Mouse (Mus musculus): ENCODE measurements around the gene Pdcd4. TPM values are rescaled to one million over a fixed set of nuclear protein-coding genes. Genes with fewer than 3 reads are reported as not detected.

Pdcd4 gene
- 61.9 and 65.7 TPM in 2 replicates for polyA plus RNA-seq (2014; fragmentation: Nextera tagmentation; extraction: Ambion mirVana)

GRCm38 (mm10) chr19:53892061-53892460 lies at the start of gene Pdcd4:
TSS of gene Pdcd4 (plus strand) at chr19:53892231.
- no peaks in the 10 kb centered on the region for H3K9me3 ChIP-seq (ENCODE audit: control insufficient read depth, low read length)
- no peak for DNase-seq (ENCODE audit: low spot score, missing footprints)
- H3K4me2 ChIP-seq: no peak within 1 kb of the TSS
- H3K36me3 ChIP-seq (ENCODE audit: control insufficient read depth, insufficient read depth, low read length): no peaks in the 10 kb centered on the region
- H3K4me1 ChIP-seq (ENCODE audit: control insufficient read depth, insufficient read depth, low read length): no peaks in the 10 kb centered on the region
- 65% methylated on average over 3 of the region's 3 CpGs for WGBS
- no peaks in the 10 kb centered on the region for H3K27me3 ChIP-seq (ENCODE audit: control insufficient read depth, insufficient read depth, low read length)
- no peak within 1 kb of the TSS for H3K27ac ChIP-seq (ENCODE audit: low read depth, low read length)
- no peak for ATAC-seq (ENCODE audit: low FRiP score)
- no peak within 1 kb of the TSS for H3K4me3 ChIP-seq (ENCODE audit: low read depth, low read length)
- no peak within 1 kb of the TSS for H3K9ac ChIP-seq (ENCODE audit: low read length)

GRCm38 (mm10) chr19:53843972-53844371 lies 48.1 kb upstream of the Pdcd4 start:
- Histone ChIP-seq H3K4me3 (ENCODE audit: low read depth, low read length) (no peak overlapping the region), H3K4me2 (no peak overlapping the region), H3K27ac (ENCODE audit: low read depth, low read length) (no peak overlapping the region), H3K36me3 (ENCODE audit: control insufficient read depth, insufficient read depth, low read length) (no peaks in the 10 kb centered on the region), H3K9ac (ENCODE audit: low read length) (no peak overlapping the region), H3K4me1 (ENCODE audit: control insufficient read depth, insufficient read depth, low read length) (peaks cover 6% of the 10 kb centered on the region; the same call in 1 of the 2 replicates), H3K27me3 (ENCODE audit: control insufficient read depth, insufficient read depth, low read length) (no peaks in the 10 kb centered on the region; the same call in 1 of the 2 replicates), H3K9me3 (ENCODE audit: control insufficient read depth, low read length) (no peaks in the 10 kb centered on the region)
- ATAC-seq (ENCODE audit: low FRiP score): no peak
- no peak for DNase-seq (ENCODE audit: low spot score, missing footprints)
- 87% methylated on average over 8 of the region's 8 CpGs for WGBS

GRCm38 (mm10) chr19:53848272-53848995 lies 43.6 kb upstream of the Pdcd4 start:
- WGBS: 86% methylated on average over 10 of the region's 10 CpGs
- Histone ChIP-seq H3K9me3 (ENCODE audit: control insufficient read depth, low read length) (no peaks in the 10 kb centered on the region), H3K9ac (ENCODE audit: low read length) (no peak overlapping the region), H3K27ac (ENCODE audit: low read depth, low read length) (no peak overlapping the region), H3K4me3 (ENCODE audit: low read depth, low read length) (no peak overlapping the region), H3K4me1 (ENCODE audit: control insufficient read depth, insufficient read depth, low read length) (peaks cover 14% of the 10 kb centered on the region), H3K27me3 (ENCODE audit: control insufficient read depth, insufficient read depth, low read length) (no peaks in the 10 kb centered on the region), H3K4me2 (no peak overlapping the region), H3K36me3 (ENCODE audit: control insufficient read depth, insufficient read depth, low read length) (no peaks in the 10 kb centered on the region)
- DNase-seq (ENCODE audit: low spot score, missing footprints) (no peak), ATAC-seq (ENCODE audit: low FRiP score) (no peak)

- no peak for ATAC-seq (ENCODE audit: low FRiP score)
- peaks cover 16% of the 10 kb centered on the region for H3K4me1 ChIP-seq (ENCODE audit: control insufficient read depth, insufficient read depth, low read length)
- H3K9ac ChIP-seq (ENCODE audit: low read length): no peak overlapping the region
- no peak overlapping the region for H3K27ac ChIP-seq (ENCODE audit: low read depth, low read length)
- H3K4me3 ChIP-seq (ENCODE audit: low read depth, low read length): no peak overlapping the region
- H3K4me2 ChIP-seq: no peak overlapping the region
- 74% methylated on average over 18 of the region's 18 CpGs for WGBS
- no peaks in the 10 kb centered on the region for H3K36me3 ChIP-seq (ENCODE audit: control insufficient read depth, insufficient read depth, low read length)
- H3K27me3 ChIP-seq (ENCODE audit: control insufficient read depth, insufficient read depth, low read length): no peaks in the 10 kb centered on the region
- no peaks in the 10 kb centered on the region for H3K9me3 ChIP-seq (ENCODE audit: control insufficient read depth, low read length)
- no peak for DNase-seq (ENCODE audit: low spot score, missing footprints)
Measured at GRCm38 (mm10) chr19:53850166-53850922, 41.7 kb upstream of the Pdcd4 start.

GRCm38 (mm10) chr19:53851352-53851751 lies 40.7 kb upstream of the Pdcd4 start:
- peaks cover 16% of the 10 kb centered on the region for H3K4me1 ChIP-seq (ENCODE audit: control insufficient read depth, insufficient read depth, low read length)
- no peak overlapping the region for H3K27ac ChIP-seq (ENCODE audit: low read depth, low read length)
- H3K9me3 ChIP-seq (ENCODE audit: control insufficient read depth, low read length): no peaks in the 10 kb centered on the region
- no peaks in the 10 kb centered on the region for H3K36me3 ChIP-seq (ENCODE audit: control insufficient read depth, insufficient read depth, low read length)
- H3K27me3 ChIP-seq (ENCODE audit: control insufficient read depth, insufficient read depth, low read length): no peaks in the 10 kb centered on the region
- 83% methylated on average over 13 of the region's 13 CpGs for WGBS
- H3K4me2 ChIP-seq: no peak overlapping the region
- ATAC-seq (ENCODE audit: low FRiP score) (no peak), DNase-seq (ENCODE audit: low spot score, missing footprints) (no peak)
- H3K4me3 ChIP-seq (ENCODE audit: low read depth, low read length): no peak overlapping the region
- no peak overlapping the region for H3K9ac ChIP-seq (ENCODE audit: low read length)

GRCm38 (mm10) chr19:53851826-53852698 lies 40.0 kb upstream of the Pdcd4 start:
- DNase-seq (ENCODE audit: low spot score, missing footprints) (no peak), ATAC-seq (ENCODE audit: low FRiP score) (peak; percentile 66)
- 81% methylated on average over 12 of the region's 14 CpGs for WGBS
- Histone ChIP-seq H3K36me3 (ENCODE audit: control insufficient read depth, insufficient read depth, low read length) (no peaks in the 10 kb centered on the region), H3K27me3 (ENCODE audit: control insufficient read depth, insufficient read depth, low read length) (no peaks in the 10 kb centered on the region), H3K27ac (ENCODE audit: low read depth, low read length) (peak overlapping the region; percentile 46), H3K4me2 (no peak overlapping the region), H3K9ac (ENCODE audit: low read length) (no peak overlapping the region), H3K9me3 (ENCODE audit: control insufficient read depth, low read length) (no peaks in the 10 kb centered on the region), H3K4me3 (ENCODE audit: low read depth, low read length) (no peak overlapping the region), H3K4me1 (ENCODE audit: control insufficient read depth, insufficient read depth, low read length) (peaks cover 16% of the 10 kb centered on the region)

GRCm38 (mm10) chr19:53852699-53853451 lies 39.2 kb upstream of the Pdcd4 start:
- WGBS: 31% methylated on average over 15 of the region's 15 CpGs
- H3K4me1 ChIP-seq (ENCODE audit: control insufficient read depth, insufficient read depth, low read length): peaks cover 16% of the 10 kb centered on the region

GRCm38 (mm10) chr19:53854978-53855377 lies 37.1 kb upstream of the Pdcd4 start:
- Histone ChIP-seq H3K27me3 (ENCODE audit: control insufficient read depth, insufficient read depth, low read length) (no peaks in the 10 kb centered on the region), H3K9me3 (ENCODE audit: control insufficient read depth, low read length) (no peaks in the 10 kb centered on the region), H3K4me1 (ENCODE audit: control insufficient read depth, insufficient read depth, low read length) (peaks cover 16% of the 10 kb centered on the region), H3K27ac (ENCODE audit: low read depth, low read length) (no peak overlapping the region), H3K4me3 (ENCODE audit: low read depth, low read length) (no peak overlapping the region), H3K36me3 (ENCODE audit: control insufficient read depth, insufficient read depth, low read length) (no peaks in the 10 kb centered on the region), H3K9ac (ENCODE audit: low read length) (no peak overlapping the region), H3K4me2 (no peak overlapping the region)
- ATAC-seq (ENCODE audit: low FRiP score) (no peak), DNase-seq (ENCODE audit: low spot score, missing footprints) (no peak)
- WGBS: 78% methylated on average over 4 of the region's 4 CpGs

More at GRCm38 (mm10) chr19:53852699-53853451, 39.2 kb upstream of the Pdcd4 start:
- Histone ChIP-seq H3K9ac (ENCODE audit: low read length) (no peak overlapping the region), H3K27me3 (ENCODE audit: control insufficient read depth, insufficient read depth, low read length) (no peaks in the 10 kb centered on the region), H3K4me3 (ENCODE audit: low read depth, low read length) (no peak overlapping the region), H3K9me3 (ENCODE audit: control insufficient read depth, low read length) (no peaks in the 10 kb centered on the region), H3K36me3 (ENCODE audit: control insufficient read depth, insufficient read depth, low read length) (no peaks in the 10 kb centered on the region), H3K27ac (ENCODE audit: low read depth, low read length) (peak overlapping the region; percentile 50), H3K4me2 (peak overlapping the region; percentile 23)
- DNase-seq (ENCODE audit: low spot score, missing footprints): no peak
- ATAC-seq (ENCODE audit: low FRiP score): peak; percentile 89
